22 mouse cellular contexts compared by ENCODE assay signal in genomic region chr7:132465897-132466296, GRCm38 (mm10).
"Had no signal": no experiment of that assay in that cellular context is flagged by ENCODE, and none has a peak within 500 bp of the region (broad histone marks: within the 10 kb centered on the region; RNA-seq: fewer than 3 reads in every experiment).

No protein-coding gene starts in this region.

- H3K27ac ChIP-seq: limb, embryonic 12.5 days; limb, embryonic 15.5 days; liver, embryonic 15.5 days; lung, embryonic 15.5 days; macrophage; neural tube, embryonic 12.5 days; neural tube, embryonic 15.5 days; stomach, postnatal 0 days had no signal

- H3K9ac ChIP-seq: limb, embryonic 12.5 days; limb, embryonic 15.5 days; liver, embryonic 15.5 days; lung, embryonic 15.5 days; neural tube, embryonic 12.5 days; neural tube, embryonic 15.5 days had no signal

- H3K36me3 ChIP-seq: limb, embryonic 12.5 days; limb, embryonic 15.5 days; liver, embryonic 15.5 days; lung, embryonic 15.5 days; neural tube, embryonic 12.5 days; neural tube, embryonic 15.5 days had no signal

- H3K4me1 ChIP-seq: limb, embryonic 12.5 days; limb, embryonic 15.5 days; lung, embryonic 15.5 days; neural tube, embryonic 12.5 days; neural tube, embryonic 15.5 days had no signal

- H3K4me3 ChIP-seq: limb, embryonic 12.5 days; limb, embryonic 15.5 days; liver, embryonic 15.5 days; lung, embryonic 15.5 days; neural tube, embryonic 12.5 days; neural tube, embryonic 15.5 days had no signal

- H3K27me3 ChIP-seq: limb, embryonic 12.5 days; limb, embryonic 15.5 days; liver, embryonic 15.5 days; lung, embryonic 15.5 days; neural tube, embryonic 12.5 days; neural tube, embryonic 15.5 days had no signal

- DNase-seq: kidney, adult 11 months; kidney, adult 9 months; kidney, postnatal 14 days; kidney, postnatal 4 days; left cerebral cortex, postnatal 4 days; lung, adult 18-20 months; retina, postnatal 1 day; right cerebral cortex, postnatal 25 days; spleen, adult 18-20 months; thymus, adult 2 months; thymus, postnatal 14 days; thymus, postnatal 4 days had no signal

- H3K9me3 ChIP-seq: limb, embryonic 12.5 days; limb, embryonic 15.5 days; liver, embryonic 15.5 days; lung, embryonic 15.5 days; neural tube, embryonic 12.5 days; neural tube, embryonic 15.5 days had no signal

- H3K4me2 ChIP-seq: limb, embryonic 12.5 days; limb, embryonic 15.5 days; liver, embryonic 11.5 days; liver, embryonic 15.5 days; lung, embryonic 15.5 days; midbrain, embryonic 11.5 days; neural tube, embryonic 12.5 days; neural tube, embryonic 15.5 days had no signal
